Mouse (Mus musculus): ENCODE data around the gene Cyb561d2. TPM values are rescaled to one million over a fixed set of nuclear protein-coding genes. Genes with fewer than 3 reads are reported as not detected.
"Not testable (repeated sequence)": the region's sequence is repeated elsewhere in the genome, so short reads cannot be mapped to it uniquely, and the experiment has no call there.

Gene Cyb561d2
- total RNA-seq, 1 experiment: 25.3 TPM

- TF ChIP-seq ZNF384 (IDR thresholded peaks at IDR 0.05; ENCODE audit: low read depth, low read length) (no peak), CHD2 (IDR thresholded peaks at IDR 0.05; ENCODE audit: low read depth, low read length) (no peak)
- no peak for DNase-seq (ENCODE audit: low read depth, low spot score)
- H3K4me3 ChIP-seq (ENCODE audit: insufficient read depth in 1 of 2, low read depth in 1 of 2, low read length in 2 of 2, poor library complexity in 1 of 2, severe bottlenecking in 1 of 2): no peak overlapping the region
- in situ Hi-C loops (cut with MboI; ENCODE audit: low sequenced_read_pairs in 2 of 2, unreplicated experiment in 2 of 2): no loop called here
- H3K27ac ChIP-seq (ENCODE audit: insufficient read depth, low read depth, low read length, poor library complexity, severe bottlenecking): no peak overlapping the region
- peaks cover 0 to 22% of the 10 kb centered on the region in 2 experiments; a peak in 3 of 4 replicates for H3K4me1 ChIP-seq (ENCODE audit: control insufficient read depth in 2 of 2, insufficient read depth in 2 of 2, low read length in 2 of 2, poor library complexity in 1 of 2)
- no peak overlapping the region for H3K9ac ChIP-seq (ENCODE audit: insufficient read depth, low read depth, low read length, poor library complexity, severe bottlenecking)
- no peaks in the 10 kb centered on the region for H3K9me3 ChIP-seq (ENCODE audit: control insufficient read depth, insufficient read depth, low read depth, low read length)
- H3K36me3 ChIP-seq (ENCODE audit: control insufficient read depth, insufficient read depth, low read length, poor library complexity, severe bottlenecking): peaks cover 19% of the 10 kb centered on the region
These were observed 24.2 kb upstream of the Cyb561d2 start for GRCm38 (mm10) chr9:107566041-107566709.

- peaks cover 14% of the 10 kb centered on the region for H3K36me3 ChIP-seq (ENCODE audit: control insufficient read depth, insufficient read depth, low read length, poor library complexity, severe bottlenecking)
- DNase-seq (ENCODE audit: low read depth, low spot score); H3K9me3 ChIP-seq (ENCODE audit: control insufficient read depth, insufficient read depth, low read depth, low read length); H3K9ac ChIP-seq (ENCODE audit: insufficient read depth, low read depth, low read length, poor library complexity, severe bottlenecking); in situ Hi-C loops (cut with MboI; ENCODE audit: low sequenced_read_pairs in 2 of 2, unreplicated experiment in 2 of 2); H3K27ac ChIP-seq (ENCODE audit: insufficient read depth, low read depth, low read length, poor library complexity, severe bottlenecking); H3K4me3 ChIP-seq (ENCODE audit: insufficient read depth in 1 of 2, low read depth in 1 of 2, low read length in 2 of 2, poor library complexity in 1 of 2, severe bottlenecking in 1 of 2): not testable (repeated sequence)
- H3K4me1 ChIP-seq (ENCODE audit: control insufficient read depth in 2 of 2, insufficient read depth in 2 of 2, low read length in 2 of 2, poor library complexity in 1 of 2): peaks cover 0 to 17% of the 10 kb centered on the region in 2 experiments; a peak in 3 of 4 replicates
These were observed 23.6 kb upstream of the Cyb561d2 start for GRCm38 (mm10) chr9:107565556-107565955.

GRCm38 (mm10) chr9:107563029-107563581 lies 21.1 kb upstream of the Cyb561d2 start, which contains the start of gene Tusc2:
Gene Tusc2, plus strand, starts transcription at chr9:107563255.
- in situ Hi-C loops (cut with MboI; ENCODE audit: low sequenced_read_pairs in 2 of 2, unreplicated experiment in 2 of 2): no loop called here
- Histone ChIP-seq H3K4me3 (ENCODE audit: insufficient read depth in 1 of 2, low read depth in 1 of 2, low read length in 2 of 2, poor library complexity in 1 of 2, severe bottlenecking in 1 of 2) (peak within 1 kb of the TSS; percentile 79 to 87), H3K9me3 (ENCODE audit: control insufficient read depth, insufficient read depth, low read depth, low read length) (no peaks in the 10 kb centered on the region), H3K9ac (ENCODE audit: insufficient read depth, low read depth, low read length, poor library complexity, severe bottlenecking) (peak within 1 kb of the TSS; percentile 80), H3K27ac (ENCODE audit: insufficient read depth, low read depth, low read length, poor library complexity, severe bottlenecking) (no peak within 1 kb of the TSS), H3K36me3 (ENCODE audit: control insufficient read depth, insufficient read depth, low read length, poor library complexity, severe bottlenecking) (peaks cover 19% of the 10 kb centered on the region), H3K4me1 (ENCODE audit: control insufficient read depth in 2 of 2, insufficient read depth in 2 of 2, low read length in 2 of 2, poor library complexity in 1 of 2) (peaks cover 0 to 10% of the 10 kb centered on the region in 2 experiments; a peak in 1 of 4 replicates)
- peak; percentile 87 for DNase-seq (ENCODE audit: low read depth, low spot score)
- no peak for TF ChIP-seq ZNF384 (IDR thresholded peaks at IDR 0.05; ENCODE audit: low read depth, low read length)
- no peak for TF ChIP-seq ZC3H11A (IDR thresholded peaks at IDR 0.05; ENCODE audit: borderline replicate concordance, low read depth, low read length)
- no peak for TF ChIP-seq HCFC1 (IDR thresholded peaks at IDR 0.05; ENCODE audit: borderline replicate concordance, insufficient read depth, low read length)
- TF ChIP-seq CHD2 (IDR thresholded peaks at IDR 0.05; ENCODE audit: low read depth, low read length): peak; percentile 75; the same call in 1 of the 2 replicates
- no peak for TF ChIP-seq MAFK (IDR thresholded peaks at IDR 0.05; ENCODE audit: insufficient read depth, low read depth, low read length)

- in situ Hi-C loops (cut with MboI; ENCODE audit: low sequenced_read_pairs in 2 of 2, unreplicated experiment in 2 of 2): no loop called here
- H3K4me3 ChIP-seq (ENCODE audit: insufficient read depth in 1 of 2, low read depth in 1 of 2, low read length in 2 of 2, poor library complexity in 1 of 2, severe bottlenecking in 1 of 2): no peak overlapping the region
- H3K9ac ChIP-seq (ENCODE audit: insufficient read depth, low read depth, low read length, poor library complexity, severe bottlenecking): no peak overlapping the region
- no peak for TF ChIP-seq MAFK (IDR thresholded peaks at IDR 0.05; ENCODE audit: insufficient read depth, low read depth, low read length)
- TF ChIP-seq ZC3H11A (IDR thresholded peaks at IDR 0.05; ENCODE audit: borderline replicate concordance, low read depth, low read length): no peak
- no peak for TF ChIP-seq HCFC1 (IDR thresholded peaks at IDR 0.05; ENCODE audit: borderline replicate concordance, insufficient read depth, low read length)
- TF ChIP-seq CHD2 (IDR thresholded peaks at IDR 0.05; ENCODE audit: low read depth, low read length): no peak
- TF ChIP-seq ZNF384 (IDR thresholded peaks at IDR 0.05; ENCODE audit: low read depth, low read length): no peak
- H3K4me1 ChIP-seq (ENCODE audit: control insufficient read depth in 2 of 2, insufficient read depth in 2 of 2, low read length in 2 of 2, poor library complexity in 1 of 2): peaks cover 0 to 5% of the 10 kb centered on the region in 2 experiments; a peak in 1 of 4 replicates
- H3K9me3 ChIP-seq (ENCODE audit: control insufficient read depth, insufficient read depth, low read depth, low read length): no peaks in the 10 kb centered on the region
- H3K36me3 ChIP-seq (ENCODE audit: control insufficient read depth, insufficient read depth, low read length, poor library complexity, severe bottlenecking): peaks cover 18% of the 10 kb centered on the region
- no peak overlapping the region for H3K27ac ChIP-seq (ENCODE audit: insufficient read depth, low read depth, low read length, poor library complexity, severe bottlenecking)
- DNase-seq (ENCODE audit: low read depth, low spot score): no peak
These were observed 14.4 kb upstream of the Cyb561d2 start for GRCm38 (mm10) chr9:107556346-107556745.

Measured in ES-E14 (cell line).